Mouse (Mus musculus) ES-Bruce4 (cell line): ENCODE measurements around the gene Ube2f. TPM values are rescaled to one million over a fixed set of nuclear protein-coding genes. Genes with fewer than 3 reads are reported as not detected.
A peak's percentile ranks its signal among the peaks of the same experiment; 100 is the strongest.

Experiments used
- H3K27ac ChIP-seq: 2 replicates; pipeline ENCODE4 v1.5.1; 2012; ENCODE audit warnings: low read length, inconsistent platforms; ENCODE audit not compliant: insufficient read depth
- H3K27me3 ChIP-seq: 2 replicates; pipeline ENCODE4 v1.6.1; 2012; ENCODE audit warnings: mild to moderate bottlenecking, low read length, inconsistent platforms; ENCODE audit not compliant: control insufficient read depth, poor library complexity, insufficient read depth, severe bottlenecking
- H3K36me3 ChIP-seq: 2 replicates; pipeline ENCODE4 v1.6.1; 2012; ENCODE audit warnings: inconsistent platforms, mild to moderate bottlenecking, low read length, moderate library complexity; ENCODE audit not compliant: control insufficient read depth, poor library complexity, insufficient read depth, severe bottlenecking
- H3K4me1 ChIP-seq: one replicate; pipeline ENCODE4 v1.8.1; 2011; ENCODE audit warnings: low read length; ENCODE audit not compliant: control insufficient read depth, insufficient read depth
- H3K4me3 ChIP-seq: 2 replicates; pipeline ENCODE4 v1.5.1; 2011; ENCODE audit warnings: low read depth, mild to moderate bottlenecking, low read length
- H3K9ac ChIP-seq: 2 replicates; pipeline ENCODE4 v1.6.1; 2012; ENCODE audit warnings: low read depth, mild to moderate bottlenecking, inconsistent platforms; ENCODE audit not compliant: poor library complexity, severe bottlenecking
- H3K9me3 ChIP-seq: replicated peaks from 2 replicates; pipeline ENCODE4 v1.6.1; 2012; ENCODE audit warnings: mild to moderate bottlenecking, low read length, inconsistent platforms; ENCODE audit not compliant: control insufficient read depth, poor library complexity, insufficient read depth, severe bottlenecking
- CTCF ChIP-seq: IDR thresholded peaks from one replicate; pipeline ENCODE4 v1.8.1; 2011; ENCODE audit warnings: low read depth, low read length
- EP300 ChIP-seq: IDR thresholded peaks from 2 replicates; pipeline ENCODE4 v1.6.1; 2011; ENCODE audit warnings: low read depth, low read length; ENCODE audit not compliant: insufficient read depth
- POLR2A ChIP-seq: IDR thresholded peaks from one replicate; pipeline ENCODE4 v1.8.1; 2011; ENCODE audit warnings: low read length; ENCODE audit not compliant: insufficient read depth
- polyA plus RNA-seq: library from polyadenylated mRNA; stranded (reverse); fragments of >200 nt; gene quantifications from 2 replicates; pipeline ENCODE4 v1.2.4, GENCODE M21; 2011; ENCODE audit warnings: low read depth; ENCODE audit not compliant: missing spikeins, insufficient read depth, insufficient read length

Ube2f gene
- polyA plus RNA-seq, 1 experiment, result 61.7 TPM

- no peak overlapping the region for H3K9ac ChIP-seq
Measured at GRCm38 (mm10) chr1:91239800-91240199, 10.3 kb upstream of the Ube2f start.

GRCm38 (mm10) chr1:91240685-91241084, 9.4 kb upstream of the Ube2f start:
- Histone ChIP-seq H3K36me3 (no peaks in the 10 kb centered on the region), H3K4me3 (no peak overlapping the region), H3K4me1 (no peaks in the 10 kb centered on the region), H3K27ac (no peak overlapping the region), H3K9ac (no peak overlapping the region), H3K9me3 (no peaks in the 10 kb centered on the region), H3K27me3 (no peaks in the 10 kb centered on the region; the same call in 1 of the 2 replicates)
- TF ChIP-seq EP300, result no peak
- no peak for TF ChIP-seq CTCF
- TF ChIP-seq POLR2A, result no peak

More at GRCm38 (mm10) chr1:91239800-91240199, 10.3 kb upstream of the Ube2f start:
- Histone ChIP-seq H3K36me3 (no peaks in the 10 kb centered on the region), H3K4me1 (no peaks in the 10 kb centered on the region), H3K4me3 (no peak overlapping the region), H3K9me3 (no peaks in the 10 kb centered on the region), H3K27ac (no peak overlapping the region), H3K27me3 (no peaks in the 10 kb centered on the region; the same call in 1 of the 2 replicates)
- TF ChIP-seq POLR2A (no peak), CTCF (no peak), EP300 (no peak)

- no peaks in the 10 kb centered on the region for H3K9me3 ChIP-seq
- H3K4me3 ChIP-seq, result no peak overlapping the region
- H3K36me3 ChIP-seq, result no peaks in the 10 kb centered on the region
- no peaks in the 10 kb centered on the region for H3K4me1 ChIP-seq
- TF ChIP-seq CTCF, result no peak
- no peak for TF ChIP-seq POLR2A
- no peak for TF ChIP-seq EP300
- H3K9ac ChIP-seq, result no peak overlapping the region
- no peak overlapping the region for H3K27ac ChIP-seq
- no peaks in the 10 kb centered on the region; the same call in 1 of the 2 replicates for H3K27me3 ChIP-seq
Measured at GRCm38 (mm10) chr1:91241249-91241648, 8.9 kb upstream of the Ube2f start.

- Histone ChIP-seq H3K27me3 (no peaks in the 10 kb centered on the region), H3K36me3 (no peaks in the 10 kb centered on the region), H3K4me3 (no peak overlapping the region), H3K4me1 (no peaks in the 10 kb centered on the region), H3K9ac (no peak overlapping the region), H3K27ac (no peak overlapping the region), H3K9me3 (no peaks in the 10 kb centered on the region)
- no peak for TF ChIP-seq CTCF
- no peak for TF ChIP-seq POLR2A
- no peak for TF ChIP-seq EP300
Measured at GRCm38 (mm10) chr1:91248242-91248641, 1.9 kb upstream of the Ube2f start.

- peak overlapping the region; percentile 66 for H3K9ac ChIP-seq
- peak overlapping the region; percentile 59 for H3K4me3 ChIP-seq
- H3K36me3 ChIP-seq, result no peaks in the 10 kb centered on the region
- H3K4me1 ChIP-seq, result no peaks in the 10 kb centered on the region
- TF ChIP-seq EP300, result no peak
- TF ChIP-seq CTCF, result no peak
- no peak for TF ChIP-seq POLR2A
- H3K9me3 ChIP-seq, result no peaks in the 10 kb centered on the region
- no peak overlapping the region for H3K27ac ChIP-seq
- H3K27me3 ChIP-seq, result no peaks in the 10 kb centered on the region
Measured at GRCm38 (mm10) chr1:91248970-91249369, 1.1 kb upstream of the Ube2f start.

GRCm38 (mm10) chr1:91250415-91251147, 477 bp downstream of the Ube2f start:
- H3K27me3 ChIP-seq, result no peaks in the 10 kb centered on the region
- H3K4me1 ChIP-seq, result no peaks in the 10 kb centered on the region
- H3K4me3 ChIP-seq, result peak overlapping the region; percentile 78
- H3K36me3 ChIP-seq, result 0 out of 2 replicates have a peak, but pooled peaks cover 2% of the 10 kb centered on the region
- peak overlapping the region; percentile 88 for H3K9ac ChIP-seq
- TF ChIP-seq CTCF (no peak), EP300 (no peak), POLR2A (no peak)
- no peaks in the 10 kb centered on the region for H3K9me3 ChIP-seq
- no peak overlapping the region for H3K27ac ChIP-seq
